Mouse (Mus musculus) heart, embryonic 11.5 days (tissue): ENCODE results near the gene P4hb. TPM values are rescaled to one million over a fixed set of nuclear protein-coding genes. Genes with fewer than 3 reads are reported as not detected.

Experiments used
- ATAC-seq: fragments of 200-750 bp; cut with Nextera tagmentation; replicated peaks from 2 replicates; pipeline ENCODE4 v1.8.0; 2017; ENCODE audit warnings: moderate library complexity; ENCODE audit not compliant: insufficient number of reproducible peaks, low FRiP score, low TSS enrichment
- H3K27ac ChIP-seq: fragments of 300-500 bp; sonication (generic); 2 replicates; pipeline ENCODE4 v1.5.1; 2014; ENCODE audit warnings: mild to moderate bottlenecking, low read depth, low read length
- H3K27me3 ChIP-seq: fragments of 300-500 bp; sonication (generic); 2 replicates; pipeline ENCODE4 v1.6.1; 2014; ENCODE audit warnings: mild to moderate bottlenecking, low read length, mixed read lengths; ENCODE audit not compliant: control insufficient read depth, insufficient read depth
- H3K36me3 ChIP-seq: fragments of 300-500 bp; sonication (generic); 2 replicates; pipeline ENCODE4 v1.6.1; 2014; ENCODE audit warnings: mild to moderate bottlenecking, low read length, moderate library complexity, mixed read lengths; ENCODE audit not compliant: control insufficient read depth, insufficient read depth
- H3K4me1 ChIP-seq: fragments of 300-500 bp; sonication (generic); 2 replicates; pipeline ENCODE4 v1.6.1; 2014; ENCODE audit warnings: low read length; ENCODE audit not compliant: control insufficient read depth, insufficient read depth
- H3K4me2 ChIP-seq: fragments of 300-500 bp; sonication (generic); 2 replicates; pipeline ENCODE4 v1.6.1; 2014; ENCODE audit warnings: mild to moderate bottlenecking, moderate library complexity
- H3K4me3 ChIP-seq: fragments of 300-500 bp; sonication (generic); 2 replicates; pipeline ENCODE4 v1.5.1; 2014; ENCODE audit warnings: low read depth, low read length
- H3K9ac ChIP-seq: fragments of 300-500 bp; sonication (generic); 2 replicates; pipeline ENCODE4 v1.6.1; 2014; ENCODE audit warnings: mild to moderate bottlenecking, low read depth, low read length, moderate library complexity
- H3K9me3 ChIP-seq: fragments of 300-500 bp; sonication (generic); replicated peaks from 2 replicates; pipeline ENCODE4 v1.6.1; 2016; ENCODE audit warnings: low read length; ENCODE audit not compliant: control insufficient read depth
- WGBS: fragments of 180-500 bp; shearing (Covaris S2); extraction: QIAGEN DNeasy Blood & Tissue Kit; methylation state at CpG from one replicate; pipeline ENCODE4 v1.1.7; 2014; ENCODE audit not compliant: insufficient replicate concordance; 5-methylcytosine and 5-hydroxymethylcytosine counted together
- polyA plus RNA-seq: library from polyadenylated mRNA; unstranded; fragments of >200 nt; fragmentation: Nextera tagmentation; extraction: Ambion mirVana; gene quantifications from 2 replicates; pipeline ENCODE4 v1.2.1, GENCODE M21; 2014

Gene P4hb
- polyA plus RNA-seq, 1 experiment from 2014 or later = 506 TPM

- H3K36me3 ChIP-seq = peaks cover 8% of the 10 kb centered on the region; the same call in 1 of the 2 replicates
- H3K4me1 ChIP-seq = peaks cover 9% of the 10 kb centered on the region
- no peak overlapping the region for H3K27ac ChIP-seq
- 49% methylated on average over 7 of the region's 7 CpGs for WGBS
- H3K4me3 ChIP-seq = no peak overlapping the region
- no peak for ATAC-seq
- no peaks in the 10 kb centered on the region for H3K27me3 ChIP-seq
- no peak overlapping the region for H3K9ac ChIP-seq
- H3K9me3 ChIP-seq = no peaks in the 10 kb centered on the region
- H3K4me2 ChIP-seq = no peak overlapping the region
Measured at GRCm38 (mm10) chr11:120554834-120555233, 18.2 kb downstream of the P4hb start.

- Histone ChIP-seq H3K4me2 (no peak overlapping the region), H3K9ac (no peak overlapping the region), H3K9me3 (no peaks in the 10 kb centered on the region), H3K4me1 (peaks cover 21% of the 10 kb centered on the region), H3K4me3 (no peak overlapping the region), H3K27me3 (no peaks in the 10 kb centered on the region), H3K36me3 (no peaks in the 10 kb centered on the region), H3K27ac (no peak overlapping the region)
- no peak for ATAC-seq
- 66% methylated on average over 5 of the region's 5 CpGs for WGBS
Measured at GRCm38 (mm10) chr11:120552736-120553135, 20.3 kb downstream of the P4hb start.

- H3K36me3 ChIP-seq = no peaks in the 10 kb centered on the region
- peak within 1 kb of the TSS; percentile 97 for H3K4me2 ChIP-seq
- H3K4me1 ChIP-seq = peaks cover 26% of the 10 kb centered on the region
- H3K9ac ChIP-seq = peak within 1 kb of the TSS; percentile 99
- no peaks in the 10 kb centered on the region for H3K27me3 ChIP-seq
- no peaks in the 10 kb centered on the region for H3K9me3 ChIP-seq
- no peak for ATAC-seq
- peak within 1 kb of the TSS; percentile 95 for H3K4me3 ChIP-seq
- 90% methylated on average over 28 of the region's 28 CpGs for WGBS
- H3K27ac ChIP-seq = peak within 1 kb of the TSS; percentile 96
Measured at GRCm38 (mm10) chr11:120550810-120551440, 22.1 kb downstream of the P4hb start, which contains the start of gene Ppp1r27. Gene Ppp1r27, minus strand, starts transcription at chr11:120551132.

GRCm38 (mm10) chr11:120549986-120550809 lies 22.9 kb downstream of the P4hb start:
- H3K27ac ChIP-seq = peak overlapping the region; percentile 96
- whole genome bisulfite sequencing = 68% methylated on average over 11 of the region's 11 CpGs
- no peak for ATAC-seq
- H3K4me2 ChIP-seq = peak overlapping the region; percentile 97
- peak overlapping the region; percentile 95 for H3K4me3 ChIP-seq
- H3K4me1 ChIP-seq = peaks cover 24% of the 10 kb centered on the region
- no peaks in the 10 kb centered on the region for H3K36me3 ChIP-seq
- H3K9ac ChIP-seq = peak overlapping the region; percentile 99
- H3K9me3 ChIP-seq = no peaks in the 10 kb centered on the region
- no peaks in the 10 kb centered on the region for H3K27me3 ChIP-seq

GRCm38 (mm10) chr11:120549168-120549945 lies 23.7 kb downstream of the P4hb start, which contains the start of gene Mcrip1:
Gene Mcrip1, minus strand, starts transcription at chr11:120549727.
- Histone ChIP-seq H3K27ac (peak within 1 kb of the TSS; percentile 96), H3K4me1 (peaks cover 21% of the 10 kb centered on the region), H3K4me3 (peak within 1 kb of the TSS; percentile 95), H3K9ac (peak within 1 kb of the TSS; percentile 99), H3K9me3 (no peaks in the 10 kb centered on the region), H3K27me3 (no peaks in the 10 kb centered on the region), H3K4me2 (peak within 1 kb of the TSS; percentile 97), H3K36me3 (peaks cover 4% of the 10 kb centered on the region; the same call in 1 of the 2 replicates)
- WGBS = under 1% methylated on average over 69 of the region's 87 CpGs
- ATAC-seq = peak; percentile 82

- Histone ChIP-seq H3K27me3 (no peaks in the 10 kb centered on the region), H3K4me3 (peak overlapping the region; percentile 95), H3K4me1 (peaks cover 21% of the 10 kb centered on the region), H3K9me3 (no peaks in the 10 kb centered on the region), H3K9ac (peak overlapping the region; percentile 99), H3K36me3 (peaks cover 4% of the 10 kb centered on the region; the same call in 1 of the 2 replicates), H3K4me2 (peak overlapping the region; percentile 97), H3K27ac (peak overlapping the region; percentile 96)
- 20% methylated on average over 7 of the region's 7 CpGs for WGBS
- no peak for ATAC-seq
Measured at GRCm38 (mm10) chr11:120548786-120549167, 24.3 kb downstream of the P4hb start.

- peak overlapping the region; percentile 95 for H3K4me3 ChIP-seq
- H3K27ac ChIP-seq = 0 out of 2 replicates have a peak overlapping the region, but pooled peaks have one; percentile 7
- H3K4me2 ChIP-seq = peak overlapping the region; percentile 97
- no peaks in the 10 kb centered on the region for H3K27me3 ChIP-seq
- H3K9ac ChIP-seq = peak overlapping the region; percentile 99
- ATAC-seq = no peak
- peaks cover 21% of the 10 kb centered on the region for H3K4me1 ChIP-seq
- WGBS = 85% methylated on average over 3 of the region's 3 CpGs
- no peaks in the 10 kb centered on the region for H3K9me3 ChIP-seq
- peaks cover 6% of the 10 kb centered on the region for H3K36me3 ChIP-seq
Measured at GRCm38 (mm10) chr11:120548214-120548613, 24.8 kb downstream of the P4hb start.

GRCm38 (mm10) chr11:120547469-120547868 lies 25.6 kb downstream of the P4hb start:
- Histone ChIP-seq H3K4me2 (no peak overlapping the region), H3K27me3 (no peaks in the 10 kb centered on the region), H3K4me3 (no peak overlapping the region), H3K36me3 (peaks cover 12% of the 10 kb centered on the region), H3K4me1 (peaks cover 21% of the 10 kb centered on the region), H3K9me3 (no peaks in the 10 kb centered on the region), H3K9ac (no peak overlapping the region), H3K27ac (no peak overlapping the region)
- 57% methylated on average over 2 of the region's 2 CpGs for WGBS
- ATAC-seq = no peak
